Mouse (Mus musculus) ES-Bruce4 (cell line): Measurements from ENCODE around the gene Siglech.

ENCODE experiments used
- CTCF ChIP-seq: IDR thresholded peaks from one replicate; pipeline ENCODE4 v1.8.1; 2011; ENCODE audit warnings: low read depth, low read length
- EP300 ChIP-seq: IDR thresholded peaks from 2 replicates; pipeline ENCODE4 v1.6.1; 2011; ENCODE audit warnings: low read depth, low read length; ENCODE audit not compliant: insufficient read depth
- POLR2A ChIP-seq: IDR thresholded peaks from one replicate; pipeline ENCODE4 v1.8.1; 2011; ENCODE audit warnings: low read length; ENCODE audit not compliant: insufficient read depth

- TF ChIP-seq POLR2A (no peak), CTCF (no peak), EP300 (no peak)
These were observed 24.2 kb upstream of the Siglech start for GRCm38 (mm10) chr7:55743614-55744267.
